Mouse (Mus musculus): ENCODE data around the gene Cnga2. TPM values are rescaled to one million over a fixed set of nuclear protein-coding genes. Genes with fewer than 3 reads are reported as not detected.

The Cnga2 gene
- polyA plus RNA-seq, 1 experiment, result not detected

GRCm38 (mm10) chrX:72023542-72023941, 31.9 kb downstream of the Cnga2 start:
- TF ChIP-seq CTCF (IDR thresholded peaks at IDR 0.05; ENCODE audit: extremely low read depth, insufficient read depth, insufficient read length, insufficient replicate concordance) (no peak), POLR2A (IDR thresholded peaks at IDR 0.05; ENCODE audit: low read depth, low read length) (no peak)
- H3K4me3 ChIP-seq (ENCODE audit: extremely low read depth, insufficient read depth, insufficient read length), result no peak overlapping the region
- no peak overlapping the region for H3K27ac ChIP-seq (ENCODE audit: insufficient read depth, low read length)
- no peaks in the 10 kb centered on the region for H3K27me3 ChIP-seq (ENCODE audit: control insufficient read depth, insufficient read depth, low read length)
- H3K4me1 ChIP-seq (ENCODE audit: control insufficient read depth, insufficient read depth, insufficient read length), result no peaks in the 10 kb centered on the region
- DNase-seq (ENCODE audit: low read depth in 1 of 2, low spot score in 2 of 2), result no peak
- 43% methylated on average over 3 of the region's 3 CpGs for WGBS
- H3K36me3 ChIP-seq (ENCODE audit: control insufficient read depth, insufficient read depth, low read length), result no peaks in the 10 kb centered on the region

DNA sequence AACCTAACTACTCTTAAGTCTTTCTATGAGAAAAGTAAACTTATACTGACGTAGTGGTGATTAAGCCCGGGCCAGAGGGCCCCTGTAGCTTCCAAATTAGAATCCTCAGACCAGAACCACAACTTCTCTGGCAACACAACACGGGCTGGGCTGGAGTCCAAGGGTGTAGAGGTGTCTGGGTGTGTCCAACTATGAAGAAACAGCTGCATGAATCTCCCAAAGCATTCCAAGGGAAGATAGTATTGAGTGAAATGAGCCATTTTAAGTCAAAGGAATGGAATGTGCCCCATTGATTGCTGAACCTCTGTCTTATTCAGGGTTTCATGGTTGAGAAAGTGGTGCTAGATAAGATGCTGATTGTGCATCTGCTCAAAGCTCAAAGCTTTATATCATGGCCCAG, 52.4 kb downstream of the Cnga2 start:
- 57% methylated on average over 3 of the region's 3 CpGs for WGBS
- TF ChIP-seq CTCF (IDR thresholded peaks at IDR 0.05; ENCODE audit: extremely low read depth, insufficient read depth, insufficient read length, insufficient replicate concordance) (no peak), POLR2A (IDR thresholded peaks at IDR 0.05; ENCODE audit: low read depth, low read length) (no peak)
- Histone ChIP-seq H3K27ac (ENCODE audit: insufficient read depth, low read length) (no peak overlapping the region), H3K36me3 (ENCODE audit: control insufficient read depth, insufficient read depth, low read length) (no peaks in the 10 kb centered on the region), H3K4me3 (ENCODE audit: extremely low read depth, insufficient read depth, insufficient read length) (no peak overlapping the region), H3K27me3 (ENCODE audit: control insufficient read depth, insufficient read depth, low read length) (no peaks in the 10 kb centered on the region), H3K4me1 (ENCODE audit: control insufficient read depth, insufficient read depth, insufficient read length) (no peaks in the 10 kb centered on the region)
- DNase-seq (ENCODE audit: low read depth in 1 of 2, low spot score in 2 of 2), result no peak

DNA sequence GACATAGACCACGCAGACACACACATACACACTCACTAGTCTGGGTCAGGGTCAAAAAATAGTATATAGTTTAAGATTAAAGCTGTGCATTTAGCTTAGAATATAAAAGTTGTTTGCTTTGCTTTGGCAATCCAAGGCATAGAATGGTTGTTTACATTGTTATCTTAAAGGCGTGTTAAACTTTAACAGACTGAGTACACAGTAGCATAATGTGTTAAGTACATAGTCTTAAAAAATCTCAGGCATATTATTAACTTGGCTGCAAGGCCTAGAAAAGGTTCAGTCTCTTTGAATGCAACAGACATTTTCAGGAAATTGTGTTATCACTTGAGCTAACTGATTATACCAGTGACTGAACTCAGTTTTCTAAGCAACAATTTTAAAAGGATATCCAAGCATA, 56.3 kb downstream of the Cnga2 start:
- Histone ChIP-seq H3K27me3 (ENCODE audit: control insufficient read depth, insufficient read depth, low read length) (no peaks in the 10 kb centered on the region), H3K4me1 (ENCODE audit: control insufficient read depth, insufficient read depth, insufficient read length) (no peaks in the 10 kb centered on the region), H3K4me3 (ENCODE audit: extremely low read depth, insufficient read depth, insufficient read length) (no peak overlapping the region), H3K36me3 (ENCODE audit: control insufficient read depth, insufficient read depth, low read length) (no peaks in the 10 kb centered on the region), H3K27ac (ENCODE audit: insufficient read depth, low read length) (no peak overlapping the region)
- DNase-seq (ENCODE audit: low read depth in 1 of 2, low spot score in 2 of 2), result no peak
- 84% methylated on average over 2 of the region's 2 CpGs for WGBS
- TF ChIP-seq POLR2A (IDR thresholded peaks at IDR 0.05; ENCODE audit: low read depth, low read length), result no peak
- TF ChIP-seq CTCF (IDR thresholded peaks at IDR 0.05; ENCODE audit: extremely low read depth, insufficient read depth, insufficient read length, insufficient replicate concordance), result no peak

Other genes starting within 250 kb of the Cnga2 start
- 1.1 and 1.3 TPM in 2 replicates for gene Vma21, start 175.9 kb upstream of the Cnga2 start, polyA plus RNA-seq (2012; rRNA removed)
- gene Gm1141, start 70.8 kb upstream of the Cnga2 start, polyA plus RNA-seq (2012; rRNA removed), result 0.08 and 0.09 TPM in 2 replicates
- gene Prrg3, start 29.2 kb upstream of the Cnga2 start, polyA plus RNA-seq (2012; rRNA removed), result 1.1 and 1.3 TPM in 2 replicates
- not detected in 2 replicates for gene Fate1, start 18.9 kb upstream of the Cnga2 start, polyA plus RNA-seq (2012; rRNA removed)
- not detected in 2 replicates for gene Magea4, start 230.2 kb downstream of the Cnga2 start, polyA plus RNA-seq (2012; rRNA removed)

All from spleen, adult 2 months (tissue).